Mouse (Mus musculus): ENCODE data around the gene Smtnl2. TPM values are rescaled to one million over a fixed set of nuclear protein-coding genes. Genes with fewer than 3 reads are reported as not detected.

Smtnl2 gene
- polyA plus RNA-seq, 1 experiment from 2014 or later, result 4.7 TPM

GRCm38 (mm10) chr11:72363523-72364240 lies 47.8 kb downstream of the Smtnl2 start:
- no peak for ATAC-seq (ENCODE audit: low FRiP score)
- WGBS, result 90% methylated on average over 8 of the region's 8 CpGs
- Histone ChIP-seq H3K4me2 (replicated peaks; ENCODE audit: low read depth, low read length) (no peak overlapping the region), H3K36me3 (ENCODE audit: control insufficient read depth, insufficient read depth, low read length) (no peaks in the 10 kb centered on the region), H3K27ac (ENCODE audit: low read depth, low read length) (no peak overlapping the region), H3K9me3 (ENCODE audit: control insufficient read depth, low read length) (no peaks in the 10 kb centered on the region), H3K9ac (ENCODE audit: low read depth, low read length) (no peak overlapping the region), H3K4me1 (replicated peaks; ENCODE audit: control insufficient read depth, insufficient read depth, low read length) (no peaks in the 10 kb centered on the region), H3K27me3 (ENCODE audit: control insufficient read depth, insufficient read depth, low read length) (no peaks in the 10 kb centered on the region), H3K4me3 (ENCODE audit: low read depth, low read length) (no peak overlapping the region)
- DNase-seq (ENCODE audit: low spot score), result no peak

- H3K9me3 ChIP-seq (ENCODE audit: control insufficient read depth, low read length), result no peaks in the 10 kb centered on the region
- no peak within 1 kb of the TSS for H3K27ac ChIP-seq (ENCODE audit: low read depth, low read length)
- peak within 1 kb of the TSS; percentile 40 for H3K4me3 ChIP-seq (ENCODE audit: low read depth, low read length)
- H3K4me2 ChIP-seq (replicated peaks; ENCODE audit: low read depth, low read length), result peak within 1 kb of the TSS; percentile 80
- no peaks in the 10 kb centered on the region for H3K27me3 ChIP-seq (ENCODE audit: control insufficient read depth, insufficient read depth, low read length)
- no peak for ATAC-seq (ENCODE audit: low FRiP score)
- H3K9ac ChIP-seq (ENCODE audit: low read depth, low read length), result peak within 1 kb of the TSS; percentile 74
- peak; percentile 20 for DNase-seq (ENCODE audit: low spot score)
- 39% methylated on average over 10 of the region's 10 CpGs for WGBS
- H3K36me3 ChIP-seq (ENCODE audit: control insufficient read depth, insufficient read depth, low read length), result no peaks in the 10 kb centered on the region
- H3K4me1 ChIP-seq (replicated peaks; ENCODE audit: control insufficient read depth, insufficient read depth, low read length), result no peaks in the 10 kb centered on the region
Measured at GRCm38 (mm10) chr11:72362347-72362741, 49.2 kb downstream of the Smtnl2 start, which contains the start of gene Tekt1. TSS of gene Tekt1 (minus strand) at chr11:72362442.

- no peaks in the 10 kb centered on the region for H3K27me3 ChIP-seq (ENCODE audit: control insufficient read depth, insufficient read depth, low read length)
- ATAC-seq (ENCODE audit: low FRiP score), result peak; percentile 83
- no peaks in the 10 kb centered on the region for H3K4me1 ChIP-seq (replicated peaks; ENCODE audit: control insufficient read depth, insufficient read depth, low read length)
- H3K36me3 ChIP-seq (ENCODE audit: control insufficient read depth, insufficient read depth, low read length), result no peaks in the 10 kb centered on the region
- H3K9ac ChIP-seq (ENCODE audit: low read depth, low read length), result peak overlapping the region; percentile 74
- H3K9me3 ChIP-seq (ENCODE audit: control insufficient read depth, low read length), result no peaks in the 10 kb centered on the region
- H3K4me3 ChIP-seq (ENCODE audit: low read depth, low read length), result peak overlapping the region; percentile 40
- peak overlapping the region; percentile 80 for H3K4me2 ChIP-seq (replicated peaks; ENCODE audit: low read depth, low read length)
- no peak overlapping the region for H3K27ac ChIP-seq (ENCODE audit: low read depth, low read length)
- peak; percentile 92 for DNase-seq (ENCODE audit: low spot score)
- WGBS, result 11% methylated on average over 42 of the region's 42 CpGs
Measured at GRCm38 (mm10) chr11:72361385-72362346, 49.8 kb downstream of the Smtnl2 start.

- H3K4me1 ChIP-seq (replicated peaks; ENCODE audit: control insufficient read depth, insufficient read depth, low read length), result no peaks in the 10 kb centered on the region
- H3K36me3 ChIP-seq (ENCODE audit: control insufficient read depth, insufficient read depth, low read length), result no peaks in the 10 kb centered on the region
- H3K9me3 ChIP-seq (ENCODE audit: control insufficient read depth, low read length), result no peaks in the 10 kb centered on the region
- no peak for ATAC-seq (ENCODE audit: low FRiP score)
- no peak overlapping the region for H3K4me3 ChIP-seq (ENCODE audit: low read depth, low read length)
- no peaks in the 10 kb centered on the region for H3K27me3 ChIP-seq (ENCODE audit: control insufficient read depth, insufficient read depth, low read length)
- peak; percentile 86 for DNase-seq (ENCODE audit: low spot score)
- 23% methylated on average over 20 of the region's 20 CpGs for WGBS
- H3K4me2 ChIP-seq (replicated peaks; ENCODE audit: low read depth, low read length), result no peak overlapping the region
- no peak overlapping the region for H3K27ac ChIP-seq (ENCODE audit: low read depth, low read length)
- no peak overlapping the region for H3K9ac ChIP-seq (ENCODE audit: low read depth, low read length)
Measured at GRCm38 (mm10) chr11:72354971-72355728, 56.4 kb downstream of the Smtnl2 start.

- Histone ChIP-seq H3K9ac (ENCODE audit: low read depth, low read length) (no peak overlapping the region), H3K27me3 (ENCODE audit: control insufficient read depth, insufficient read depth, low read length) (no peaks in the 10 kb centered on the region), H3K4me2 (replicated peaks; ENCODE audit: low read depth, low read length) (no peak overlapping the region), H3K4me3 (ENCODE audit: low read depth, low read length) (no peak overlapping the region), H3K9me3 (ENCODE audit: control insufficient read depth, low read length) (no peaks in the 10 kb centered on the region), H3K27ac (ENCODE audit: low read depth, low read length) (no peak overlapping the region), H3K36me3 (ENCODE audit: control insufficient read depth, insufficient read depth, low read length) (no peaks in the 10 kb centered on the region), H3K4me1 (replicated peaks; ENCODE audit: control insufficient read depth, insufficient read depth, low read length) (no peaks in the 10 kb centered on the region)
- 68% methylated on average over 3 of the region's 3 CpGs for WGBS
- DNase-seq (ENCODE audit: low spot score), result no peak
- ATAC-seq (ENCODE audit: low FRiP score), result no peak
Measured at GRCm38 (mm10) chr11:72353186-72353585, 58.3 kb downstream of the Smtnl2 start.

GRCm38 (mm10) chr11:72352272-72352671 lies 59.2 kb downstream of the Smtnl2 start:
- Histone ChIP-seq H3K9ac (ENCODE audit: low read depth, low read length) (no peak overlapping the region), H3K9me3 (ENCODE audit: control insufficient read depth, low read length) (no peaks in the 10 kb centered on the region), H3K36me3 (ENCODE audit: control insufficient read depth, insufficient read depth, low read length) (no peaks in the 10 kb centered on the region), H3K4me3 (ENCODE audit: low read depth, low read length) (no peak overlapping the region), H3K4me1 (replicated peaks; ENCODE audit: control insufficient read depth, insufficient read depth, low read length) (no peaks in the 10 kb centered on the region), H3K4me2 (replicated peaks; ENCODE audit: low read depth, low read length) (no peak overlapping the region), H3K27ac (ENCODE audit: low read depth, low read length) (no peak overlapping the region), H3K27me3 (ENCODE audit: control insufficient read depth, insufficient read depth, low read length) (no peaks in the 10 kb centered on the region)
- WGBS, result 85% methylated on average over 1 of the region's 1 CpGs
- ATAC-seq (ENCODE audit: low FRiP score) (no peak), DNase-seq (ENCODE audit: low spot score) (no peak)

- 75% methylated on average over 4 of the region's 4 CpGs for WGBS
Measured at GRCm38 (mm10) chr11:72349652-72350051, 61.9 kb downstream of the Smtnl2 start.

GRCm38 (mm10) chr11:72349016-72349415 lies 62.5 kb downstream of the Smtnl2 start:
- no peak overlapping the region for H3K4me2 ChIP-seq (replicated peaks; ENCODE audit: low read depth, low read length)
- DNase-seq (ENCODE audit: low spot score) (no peak), ATAC-seq (ENCODE audit: low FRiP score) (no peak)
- no peak overlapping the region for H3K27ac ChIP-seq (ENCODE audit: low read depth, low read length)
- no peaks in the 10 kb centered on the region for H3K36me3 ChIP-seq (ENCODE audit: control insufficient read depth, insufficient read depth, low read length)
- H3K9ac ChIP-seq (ENCODE audit: low read depth, low read length), result no peak overlapping the region
- no peak overlapping the region for H3K4me3 ChIP-seq (ENCODE audit: low read depth, low read length)
- H3K4me1 ChIP-seq (replicated peaks; ENCODE audit: control insufficient read depth, insufficient read depth, low read length), result no peaks in the 10 kb centered on the region
- no peaks in the 10 kb centered on the region for H3K27me3 ChIP-seq (ENCODE audit: control insufficient read depth, insufficient read depth, low read length)
- WGBS, result 61% methylated on average over 8 of the region's 8 CpGs
- no peaks in the 10 kb centered on the region for H3K9me3 ChIP-seq (ENCODE audit: control insufficient read depth, low read length)

More at GRCm38 (mm10) chr11:72349652-72350051, 61.9 kb downstream of the Smtnl2 start:
- Histone ChIP-seq H3K4me1 (replicated peaks; ENCODE audit: control insufficient read depth, insufficient read depth, low read length) (no peaks in the 10 kb centered on the region), H3K4me2 (replicated peaks; ENCODE audit: low read depth, low read length) (no peak overlapping the region), H3K9ac (ENCODE audit: low read depth, low read length) (no peak overlapping the region), H3K9me3 (ENCODE audit: control insufficient read depth, low read length) (no peaks in the 10 kb centered on the region), H3K27ac (ENCODE audit: low read depth, low read length) (no peak overlapping the region), H3K27me3 (ENCODE audit: control insufficient read depth, insufficient read depth, low read length) (no peaks in the 10 kb centered on the region), H3K36me3 (ENCODE audit: control insufficient read depth, insufficient read depth, low read length) (no peaks in the 10 kb centered on the region), H3K4me3 (ENCODE audit: low read depth, low read length) (no peak overlapping the region)
- no peak for ATAC-seq (ENCODE audit: low FRiP score)
- DNase-seq (ENCODE audit: low spot score), result no peak
